Mouse (Mus musculus) CH12.LX (cell line): ENCODE measurements at regions not wholly inside any gene's neighbourhood (a gene's known extent, or its start where the extent isn't known, plus 50 kb on each side); places are given as distances from the start of the nearest gene placed in this dataset.

ENCODE experiments used
- DNase-seq: peaks from one replicate; pipeline ENCODE4 v3.0.0-alpha.2; 2013; ENCODE audit errors: extremely low read depth
- H3K27ac ChIP-seq: 2 replicates; pipeline ENCODE4 v1.5.1; 2012; ENCODE audit warnings: low read depth, mild to moderate bottlenecking, control low read depth, moderate library complexity; ENCODE audit not compliant: insufficient read depth
- H3K27me3 ChIP-seq: replicated peaks from 2 replicates; pipeline ENCODE3; 2012; ENCODE audit warnings: inconsistent platforms
- H3K36me3 ChIP-seq, 2 experiments: replicated peaks in 1 of 2; 2 replicates each; pipeline versions ENCODE3 to v1.6.1; 2012; ENCODE audit warnings: inconsistent platforms in 1 of 2, low read length in 1 of 2, mild to moderate bottlenecking in 1 of 2, mixed read lengths in 1 of 2, moderate library complexity in 1 of 2; ENCODE audit not compliant: control insufficient read depth in 1 of 2, insufficient read depth in 1 of 2
- H3K4me1 ChIP-seq, 2 experiments: 2 replicates each; pipeline ENCODE4 v1.6.1; 2012; ENCODE audit warnings: inconsistent platforms in 1 of 2, moderate library complexity in 1 of 2; ENCODE audit not compliant: insufficient read depth in 2 of 2, control insufficient read depth in 1 of 2
- H3K4me2 ChIP-seq: 2 replicates; pipeline ENCODE4 v1.6.1; 2012; ENCODE audit warnings: low read depth, mild to moderate bottlenecking, control low read depth; ENCODE audit not compliant: poor library complexity, insufficient read depth, severe bottlenecking
- H3K4me3 ChIP-seq, 3 experiments: fragments of 150-350 bp in 1 of 3; sonication (generic) in 1 of 3; replicated peaks in 1 of 3; 2 replicates each; pipeline versions ENCODE3 to v1.5.1; 2011 to 2012; ENCODE audit warnings: low read depth in 2 of 3, low read length in 2 of 3, mild to moderate bottlenecking in 2 of 3, moderate library complexity in 2 of 3, control low read depth in 1 of 3, improper control_type of control experiment in 1 of 3, inconsistent platforms in 1 of 3, mixed read lengths in 1 of 3; ENCODE audit not compliant: poor library complexity in 1 of 3
- H3K79me2 ChIP-seq: replicated peaks from 2 replicates; pipeline ENCODE4 v1.6.1; 2012; ENCODE audit warnings: mild to moderate bottlenecking, moderate library complexity; ENCODE audit not compliant: control insufficient read depth, poor library complexity, insufficient read depth, severe bottlenecking; ENCODE audit errors: extremely low read depth
- H3K9ac ChIP-seq: 2 replicates; pipeline ENCODE4 v1.6.1; 2012; ENCODE audit warnings: low read depth, mild to moderate bottlenecking, control low read depth, moderate library complexity; ENCODE audit not compliant: insufficient read depth
- H3K9me3 ChIP-seq: replicated peaks from 2 replicates; pipeline ENCODE3; 2012; ENCODE audit warnings: low read length, inconsistent platforms, mixed read lengths
- CTCF ChIP-seq, 2 experiments: IDR thresholded peaks in 1 of 2; conservative IDR thresholded peaks in 1 of 2; 2 replicates each; pipeline ENCODE4 v1.5.1; 2011 to 2012; ENCODE audit warnings: low read depth in 2 of 2, low read length in 2 of 2, improper control_type of control experiment in 1 of 2, inconsistent platforms in 1 of 2, mild to moderate bottlenecking in 1 of 2, moderate library complexity in 1 of 2
- E2F4 ChIP-seq: IDR thresholded peaks from 2 replicates; pipeline ENCODE4 v1.6.1; 2011; ENCODE audit warnings: low read depth, low read length, improper control_type of control experiment; ENCODE audit not compliant: insufficient replicate concordance
- EP300 ChIP-seq: IDR thresholded peaks from 2 replicates; pipeline ENCODE4 v1.6.1; 2011; ENCODE audit warnings: low read length, improper control_type of control experiment
- ETS1 ChIP-seq: conservative IDR thresholded peaks from 2 replicates; pipeline ENCODE4 v1.6.1; 2012; ENCODE audit warnings: low read depth, mild to moderate bottlenecking, inconsistent platforms, low read length, improper control_type of control experiment, moderate library complexity
- IRF4 ChIP-seq: IDR thresholded peaks from 2 replicates; pipeline ENCODE4 v1.6.1; 2014; ENCODE audit warnings: low read depth, mild to moderate bottlenecking, inconsistent platforms, low read length, improper control_type of control experiment
- JUN ChIP-seq: IDR thresholded peaks from 2 replicates; pipeline ENCODE4 v1.6.1; 2011; ENCODE audit warnings: low read depth, mild to moderate bottlenecking, low read length, improper control_type of control experiment, moderate library complexity; ENCODE audit not compliant: insufficient read depth
- JUND ChIP-seq: conservative IDR thresholded peaks from 2 replicates; pipeline ENCODE4 v1.6.1; 2011; ENCODE audit warnings: low read depth, low read length, improper control_type of control experiment
- KAT2A ChIP-seq: IDR thresholded peaks from 2 replicates; pipeline ENCODE4 v1.6.1; 2012; ENCODE audit warnings: low read length, improper control_type of control experiment, inconsistent platforms; ENCODE audit not compliant: insufficient replicate concordance
- MAFK ChIP-seq: IDR thresholded peaks from 2 replicates; pipeline ENCODE4 v1.6.1; 2011; ENCODE audit warnings: low read length, improper control_type of control experiment; ENCODE audit not compliant: insufficient replicate concordance
- MAX ChIP-seq: IDR thresholded peaks from 2 replicates; pipeline ENCODE4 v1.6.1; 2011; ENCODE audit warnings: low read length, improper control_type of control experiment
- MEF2A ChIP-seq: IDR thresholded peaks from 2 replicates; pipeline ENCODE4 v1.6.1; 2014; ENCODE audit warnings: low read depth, mild to moderate bottlenecking, inconsistent platforms, low read length, improper control_type of control experiment, borderline replicate concordance
- MXI1 ChIP-seq: IDR thresholded peaks from 2 replicates; pipeline ENCODE4 v1.6.1; 2011; ENCODE audit warnings: mild to moderate bottlenecking, low read depth, low read length, improper control_type of control experiment
- NRF1 ChIP-seq: IDR thresholded peaks from 2 replicates; pipeline ENCODE4 v1.6.1; 2014; ENCODE audit warnings: low read depth, mild to moderate bottlenecking, inconsistent platforms, low read length, improper control_type of control experiment, moderate library complexity
- PAX5 ChIP-seq: IDR thresholded peaks from 2 replicates; pipeline ENCODE4 v1.6.1; 2012; ENCODE audit warnings: low read length, inconsistent platforms, mixed read lengths
- RAD21 ChIP-seq: IDR thresholded peaks from 2 replicates; pipeline ENCODE4 v1.6.1; 2011; ENCODE audit warnings: low read depth, mild to moderate bottlenecking, low read length, improper control_type of control experiment, moderate library complexity
- UBTF ChIP-seq: IDR thresholded peaks from 2 replicates; pipeline ENCODE4 v1.6.1; 2012; ENCODE audit warnings: low read depth, mild to moderate bottlenecking, inconsistent platforms, low read length, improper control_type of control experiment, moderate library complexity
- USF1 ChIP-seq: IDR thresholded peaks from 2 replicates; pipeline ENCODE4 v1.6.1; 2014; ENCODE audit warnings: low read depth, mild to moderate bottlenecking, inconsistent platforms, low read length, improper control_type of control experiment
- ZC3H11A ChIP-seq: IDR thresholded peaks from 2 replicates; pipeline ENCODE4 v1.6.1; 2012; ENCODE audit warnings: low read depth, mild to moderate bottlenecking, inconsistent platforms, low read length, improper control_type of control experiment
- ZMIZ1 ChIP-seq: IDR thresholded peaks from 2 replicates; pipeline ENCODE4 v1.6.1; 2012; ENCODE audit warnings: low read depth, mild to moderate bottlenecking, inconsistent platforms, low read length, improper control_type of control experiment
- dilution Hi-C: fragments of 300-500 bp; cut with MboI; formaldehyde crosslinking; loops from 2 replicates; pipeline ENCODE4 v1.14.3; 2020; ENCODE audit warnings: low sequenced_read_pairs; ENCODE audit not compliant: extremely low pct_unique_long_range_greater_than_20kb, extremely low pct_ligation_motif_present
- in situ Hi-C: fragments of 300-500 bp; cut with MboI; formaldehyde crosslinking; loops from 3 replicates; pipeline ENCODE4 v1.14.3; 2019; ENCODE audit warnings: low sequenced_read_pairs, low pct_ligation_motif_present, low pct_unique_long_range_greater_than_20kb, mixed read lengths

DNA sequence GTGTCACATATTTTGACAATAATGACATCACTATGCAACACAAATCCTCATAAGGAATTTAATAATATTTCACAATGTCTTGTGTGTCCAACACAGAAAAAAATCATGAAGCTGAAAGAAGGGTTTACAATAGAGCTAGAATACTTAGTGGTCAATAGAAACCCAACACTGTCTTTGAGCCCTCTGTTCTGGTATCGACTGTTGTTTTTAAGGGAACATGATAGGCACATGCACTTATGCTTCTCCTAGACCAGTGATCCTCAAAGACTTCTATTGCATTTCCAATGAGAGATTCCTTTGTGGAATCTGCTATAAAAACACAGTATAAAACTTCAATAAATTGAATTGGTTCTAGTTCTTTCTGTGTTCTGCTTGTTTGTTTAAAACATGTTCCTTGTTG, 463.4 kb downstream of the Cetn3 start:
- H3K36me3 ChIP-seq, result no peaks in the 10 kb centered on the region
- H3K4me2 ChIP-seq, result no peak overlapping the region
- no peak overlapping the region for H3K4me3 ChIP-seq
- no peak for DNase-seq
- in situ Hi-C loops, result no loop called here
- dilution Hi-C loops, result no loop called here
- TF ChIP-seq KAT2A (no peak), EP300 (no peak), JUN (no peak)
- TF ChIP-seq, all 38 proteins: peak for 0
- no peak overlapping the region for H3K9ac ChIP-seq
- no peak overlapping the region for H3K27ac ChIP-seq
- H3K79me2 ChIP-seq, result no peaks in the 10 kb centered on the region
- no peaks in the 10 kb centered on the region for H3K4me1 ChIP-seq
- H3K9me3 ChIP-seq, result no peaks in the 10 kb centered on the region
- no peaks in the 10 kb centered on the region for H3K27me3 ChIP-seq

DNA sequence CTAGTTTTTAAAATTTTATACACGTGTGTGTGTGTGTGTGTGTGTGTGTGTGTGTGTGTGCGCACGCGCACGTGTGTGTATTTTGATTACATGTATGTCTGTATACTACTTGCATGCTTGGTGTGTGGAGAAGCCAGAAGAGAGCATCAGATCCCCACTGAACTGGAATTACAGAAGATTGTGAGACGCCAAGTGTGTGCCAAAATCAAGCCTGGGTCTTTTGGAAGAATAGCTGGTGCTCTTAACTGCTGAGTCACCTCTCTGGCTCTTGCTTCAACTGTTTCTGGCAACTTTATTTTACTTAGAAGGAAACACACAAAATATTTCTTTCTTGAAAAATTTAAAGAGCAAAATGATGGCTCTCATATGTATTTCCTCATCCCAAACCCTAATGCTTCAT, 467.5 kb downstream of the Cetn3 start:
- dilution Hi-C loops (no loop called here), in situ Hi-C loops (no loop called here)
- Histone ChIP-seq H3K27ac (no peak overlapping the region), H3K4me1 (no peaks in the 10 kb centered on the region), H3K4me3 (no peak overlapping the region), H3K79me2 (no peaks in the 10 kb centered on the region), H3K9ac (no peak overlapping the region), H3K4me2 (no peak overlapping the region), H3K36me3 (no peaks in the 10 kb centered on the region), H3K27me3 (no peaks in the 10 kb centered on the region), H3K9me3 (no peaks in the 10 kb centered on the region)
- no peak for TF ChIP-seq MAFK
- TF ChIP-seq ETS1, result no peak
- no peak for TF ChIP-seq JUND
- TF ChIP-seq ZMIZ1, result no peak
- no peak for TF ChIP-seq UBTF
- no peak for TF ChIP-seq E2F4
- no peak for TF ChIP-seq IRF4
- TF ChIP-seq MAX, result no peak
- no peak for TF ChIP-seq USF1
- no peak for TF ChIP-seq MXI1
- no peak for TF ChIP-seq MEF2A
- no peak for TF ChIP-seq KAT2A
- no peak for TF ChIP-seq EP300
- TF ChIP-seq NRF1, result no peak
- no peak for TF ChIP-seq PAX5
- TF ChIP-seq ZC3H11A, result no peak
- no peak for TF ChIP-seq RAD21
- TF ChIP-seq CTCF (conservative IDR thresholded peaks at IDR 0.05 in 1 of 2, IDR thresholded peaks at IDR 0.05 in 1 of 2; ENCODE audit: low read depth in 2 of 2, low read length in 2 of 2), result no peak
- no peak for DNase-seq
